Mouse (Mus musculus): ENCODE results near the gene Fscn2. TPM values are rescaled to one million over a fixed set of nuclear protein-coding genes. Genes with fewer than 3 reads are reported as not detected.
A peak's percentile ranks its signal among the peaks of the same experiment; 100 is the strongest.

The Fscn2 gene
- polyA plus RNA-seq, 1 experiment from 2014 or later: 0.64 TPM

DNA sequence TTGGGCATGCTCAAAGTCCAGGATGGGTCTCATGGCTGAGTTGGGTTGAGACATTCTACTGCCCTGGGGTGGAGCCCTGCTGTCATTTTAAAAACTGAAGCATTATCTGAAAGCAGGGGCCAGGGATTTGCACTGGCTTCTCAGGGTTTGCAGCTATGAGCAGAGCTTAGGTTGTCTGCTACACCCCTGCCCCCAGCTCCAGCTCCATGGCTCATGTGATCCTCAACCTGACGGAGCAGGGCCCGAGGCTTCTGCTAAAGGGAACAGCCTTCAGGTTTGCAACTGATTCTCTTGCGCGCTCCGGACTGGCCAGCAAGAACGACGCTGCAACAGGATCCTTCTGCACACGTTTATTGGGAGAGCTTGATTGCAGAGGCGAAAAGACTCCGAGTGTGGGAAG lies 41.2 kb upstream of the Fscn2 start:
- Histone ChIP-seq H3K4me1 (replicated peaks) (peaks cover 18% of the 10 kb centered on the region), H3K4me3 (replicated peaks) (no peak overlapping the region), H3K9ac (replicated peaks) (no peak overlapping the region), H3K9me3 (no peaks in the 10 kb centered on the region), H3K4me2 (no peak overlapping the region), H3K27ac (no peak overlapping the region), H3K36me3 (no peaks in the 10 kb centered on the region), H3K27me3 (no peaks in the 10 kb centered on the region)
- WGBS: 96% methylated on average over 10 of the region's 10 CpGs
- ATAC-seq (ENCODE audit: insufficient number of reproducible peaks, insufficient read depth, low FRiP score, low TSS enrichment, low read depth): no peak

DNA sequence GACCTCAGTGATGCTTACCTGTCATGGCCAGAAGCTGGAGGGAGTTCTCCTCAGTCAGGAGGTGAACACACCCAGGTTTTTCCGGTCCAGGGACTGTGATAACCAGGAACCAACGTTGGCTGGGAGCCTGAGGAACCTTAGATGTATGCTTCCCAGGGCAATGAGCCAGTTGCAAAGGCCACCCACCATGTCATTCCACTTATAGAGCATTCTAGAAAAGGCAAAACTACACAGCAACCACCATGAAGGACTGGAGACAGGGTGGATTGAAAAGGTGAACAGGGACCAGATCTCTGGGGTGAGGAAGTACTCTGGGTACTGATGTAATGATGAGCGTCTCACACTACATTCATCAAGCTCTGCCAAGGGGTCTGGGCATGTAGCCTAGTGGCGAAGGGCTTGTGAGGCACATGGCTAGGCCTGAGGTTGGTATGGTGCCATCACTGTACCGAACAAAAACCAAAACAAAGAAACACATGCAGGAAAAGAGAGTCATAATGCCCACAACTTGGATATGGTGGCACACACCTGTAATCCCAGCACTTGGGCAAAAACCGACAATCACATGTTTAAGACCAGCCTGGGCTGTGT lies 25.8 kb upstream of the Fscn2 start:
- H3K4me2 ChIP-seq: no peak overlapping the region
- H3K36me3 ChIP-seq: no peaks in the 10 kb centered on the region
- no peaks in the 10 kb centered on the region for H3K27me3 ChIP-seq
- H3K4me3 ChIP-seq (replicated peaks): no peak overlapping the region
- H3K27ac ChIP-seq: no peak overlapping the region
- ATAC-seq (ENCODE audit: insufficient number of reproducible peaks, insufficient read depth, low FRiP score, low TSS enrichment, low read depth): no peak
- no peaks in the 10 kb centered on the region for H3K4me1 ChIP-seq (replicated peaks)
- H3K9ac ChIP-seq (replicated peaks): no peak overlapping the region
- WGBS: 86% methylated on average over 6 of the region's 6 CpGs
- H3K9me3 ChIP-seq: 0 out of 2 replicates have a peak, but pooled peaks cover 4% of the 10 kb centered on the region

DNA sequence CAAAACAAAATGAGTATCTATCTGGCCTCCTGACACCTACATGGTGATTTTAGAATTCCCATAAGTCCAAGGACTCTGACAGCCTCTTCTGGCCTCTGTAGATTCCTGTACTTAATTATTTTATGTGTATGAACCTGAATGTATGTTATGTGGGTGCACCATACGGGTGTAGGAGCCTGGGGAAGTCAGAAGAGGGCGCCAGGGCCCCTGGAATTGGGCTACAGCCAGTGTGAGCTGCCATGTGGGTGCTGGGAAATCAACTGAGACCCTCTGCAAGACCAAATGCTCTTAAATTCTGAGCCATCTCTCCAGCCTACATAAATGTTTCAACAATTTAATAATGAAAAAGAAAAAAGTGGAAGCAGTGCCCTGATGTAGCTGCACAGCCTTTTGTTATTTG lies 23.9 kb upstream of the Fscn2 start:
- Histone ChIP-seq H3K9me3 (0 out of 2 replicates have a peak, but pooled peaks cover 4% of the 10 kb centered on the region), H3K27ac (no peak overlapping the region), H3K4me3 (replicated peaks) (no peak overlapping the region), H3K9ac (replicated peaks) (no peak overlapping the region), H3K4me2 (no peak overlapping the region), H3K27me3 (no peaks in the 10 kb centered on the region), H3K36me3 (no peaks in the 10 kb centered on the region), H3K4me1 (replicated peaks) (no peaks in the 10 kb centered on the region)
- WGBS: 34% methylated on average over 2 of the region's 2 CpGs
- ATAC-seq (ENCODE audit: insufficient number of reproducible peaks, insufficient read depth, low FRiP score, low TSS enrichment, low read depth): no peak

DNA sequence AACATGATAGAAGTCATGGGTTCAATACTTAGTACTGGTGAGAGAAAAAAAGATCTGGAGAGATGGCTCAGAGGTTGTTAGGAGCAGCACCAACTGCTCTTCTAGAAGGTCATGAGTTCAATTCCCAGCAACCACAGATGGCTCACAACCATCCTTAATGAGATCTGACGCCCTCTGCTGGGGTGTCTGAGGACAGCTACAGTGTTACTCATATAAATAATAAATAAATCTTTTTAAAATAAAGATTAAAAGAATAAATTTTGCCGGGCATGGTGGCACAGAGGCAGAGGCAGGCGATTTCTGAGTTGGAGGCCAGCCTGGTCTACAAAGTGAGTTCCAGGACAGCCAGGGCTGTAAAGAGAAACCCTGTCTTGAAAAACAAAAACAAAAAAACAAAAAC lies 22.5 kb upstream of the Fscn2 start:
- no peak for ATAC-seq (ENCODE audit: insufficient number of reproducible peaks, insufficient read depth, low FRiP score, low TSS enrichment, low read depth)
- Histone ChIP-seq H3K9me3 (0 out of 2 replicates have a peak, but pooled peaks cover 4% of the 10 kb centered on the region), H3K4me2 (no peak overlapping the region), H3K9ac (replicated peaks) (no peak overlapping the region), H3K4me1 (replicated peaks) (no peaks in the 10 kb centered on the region), H3K27ac (no peak overlapping the region), H3K4me3 (replicated peaks) (no peak overlapping the region), H3K36me3 (no peaks in the 10 kb centered on the region), H3K27me3 (no peaks in the 10 kb centered on the region)
- WGBS: 72% methylated on average over 3 of the region's 3 CpGs

DNA sequence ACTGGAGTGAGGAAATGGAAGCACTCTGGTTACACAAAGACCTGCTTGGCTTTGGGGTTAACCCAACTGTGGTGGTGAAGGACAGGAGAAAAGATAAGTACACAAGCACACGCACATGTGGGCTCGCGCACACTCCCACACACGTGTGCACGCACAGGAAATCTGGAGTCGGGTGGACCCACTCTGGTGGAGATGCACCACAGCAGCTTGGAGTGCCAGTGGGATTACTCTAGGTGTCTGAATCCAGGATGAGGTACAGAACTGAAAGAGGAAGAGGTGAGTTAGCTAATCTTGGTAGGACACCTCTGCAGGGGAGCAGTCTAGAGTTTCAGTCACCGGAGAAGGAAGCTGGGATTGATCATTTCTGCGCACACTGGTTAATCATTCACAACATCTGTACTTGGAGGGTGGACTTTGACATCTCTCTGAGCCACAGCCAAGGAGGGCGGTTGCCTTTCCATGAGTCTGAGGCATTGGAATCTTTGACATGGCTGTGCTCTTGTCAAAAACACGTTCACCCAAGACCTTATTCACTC lies 21.3 kb upstream of the Fscn2 start:
- WGBS: 91% methylated on average over 10 of the region's 10 CpGs

DNA sequence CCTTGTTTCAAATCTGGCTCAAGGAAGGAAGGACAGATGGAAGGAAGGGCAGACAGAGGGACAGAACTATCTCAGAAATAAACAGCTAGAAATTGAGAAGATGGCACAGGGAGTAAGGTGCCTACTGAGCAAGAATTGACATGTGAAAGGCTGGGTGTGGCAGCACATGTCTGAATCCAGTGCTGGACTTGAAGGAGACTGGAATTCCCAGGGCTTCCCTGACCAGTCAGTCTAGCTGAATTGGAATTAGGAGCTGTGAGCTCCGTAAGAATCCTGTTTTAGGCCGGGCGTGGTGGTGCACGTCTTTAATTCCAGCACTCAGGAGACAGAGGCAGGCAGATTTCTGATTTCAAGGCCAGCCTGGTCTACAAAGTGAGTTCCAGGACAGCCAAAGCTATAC lies 19.7 kb upstream of the Fscn2 start:
- Histone ChIP-seq H3K4me1 (replicated peaks) (peaks cover 6% of the 10 kb centered on the region), H3K9me3 (no peaks in the 10 kb centered on the region), H3K4me3 (replicated peaks) (no peak overlapping the region), H3K4me2 (no peak overlapping the region), H3K9ac (replicated peaks) (no peak overlapping the region), H3K27ac (no peak overlapping the region), H3K27me3 (no peaks in the 10 kb centered on the region), H3K36me3 (peaks cover 15% of the 10 kb centered on the region)
- ATAC-seq (ENCODE audit: insufficient number of reproducible peaks, insufficient read depth, low FRiP score, low TSS enrichment, low read depth): no peak
- WGBS: 91% methylated on average over 4 of the region's 4 CpGs

More for the DNA sequence above, 21.3 kb upstream of the Fscn2 start:
- Histone ChIP-seq H3K4me1 (replicated peaks) (peaks cover 1% of the 10 kb centered on the region; the same call in 1 of the 2 replicates), H3K9me3 (no peaks in the 10 kb centered on the region), H3K4me2 (no peak overlapping the region), H3K27ac (no peak overlapping the region), H3K36me3 (peaks cover 5% of the 10 kb centered on the region), H3K4me3 (replicated peaks) (no peak overlapping the region), H3K9ac (replicated peaks) (no peak overlapping the region), H3K27me3 (no peaks in the 10 kb centered on the region)
- ATAC-seq (ENCODE audit: insufficient number of reproducible peaks, insufficient read depth, low FRiP score, low TSS enrichment, low read depth): no peak

DNA sequence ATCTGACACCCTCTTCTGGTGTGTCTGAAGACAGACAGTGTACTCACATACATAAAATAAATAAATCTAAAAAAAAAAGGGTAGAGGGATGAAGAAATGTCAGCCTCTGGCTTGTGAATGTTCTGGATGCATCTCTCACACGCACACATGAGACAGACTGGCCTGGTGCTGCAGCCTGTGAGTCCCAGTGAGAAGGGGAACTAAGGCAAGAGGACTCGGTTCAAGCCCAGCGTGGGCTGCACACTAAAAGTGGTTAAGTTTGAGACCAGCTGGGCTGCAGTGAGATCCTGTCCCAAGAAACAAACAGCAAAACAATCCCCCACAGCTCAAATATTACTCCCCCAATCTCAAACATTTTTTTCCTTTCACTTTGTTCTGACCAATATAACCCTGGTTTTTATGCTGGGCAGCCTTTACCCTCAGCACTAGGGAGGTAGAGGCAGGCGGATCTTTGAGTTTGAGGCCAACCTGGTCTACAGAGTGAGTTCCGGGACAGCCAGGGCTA lies 18.6 kb upstream of the Fscn2 start:
- no peak for ATAC-seq (ENCODE audit: insufficient number of reproducible peaks, insufficient read depth, low FRiP score, low TSS enrichment, low read depth)
- Histone ChIP-seq H3K36me3 (peaks cover 22% of the 10 kb centered on the region), H3K27ac (no peak overlapping the region), H3K27me3 (no peaks in the 10 kb centered on the region), H3K4me2 (no peak overlapping the region), H3K9me3 (no peaks in the 10 kb centered on the region), H3K4me3 (replicated peaks) (no peak overlapping the region), H3K4me1 (replicated peaks) (peaks cover 6% of the 10 kb centered on the region), H3K9ac (replicated peaks) (no peak overlapping the region)
- 85% methylated on average over 5 of the region's 5 CpGs for WGBS

DNA sequence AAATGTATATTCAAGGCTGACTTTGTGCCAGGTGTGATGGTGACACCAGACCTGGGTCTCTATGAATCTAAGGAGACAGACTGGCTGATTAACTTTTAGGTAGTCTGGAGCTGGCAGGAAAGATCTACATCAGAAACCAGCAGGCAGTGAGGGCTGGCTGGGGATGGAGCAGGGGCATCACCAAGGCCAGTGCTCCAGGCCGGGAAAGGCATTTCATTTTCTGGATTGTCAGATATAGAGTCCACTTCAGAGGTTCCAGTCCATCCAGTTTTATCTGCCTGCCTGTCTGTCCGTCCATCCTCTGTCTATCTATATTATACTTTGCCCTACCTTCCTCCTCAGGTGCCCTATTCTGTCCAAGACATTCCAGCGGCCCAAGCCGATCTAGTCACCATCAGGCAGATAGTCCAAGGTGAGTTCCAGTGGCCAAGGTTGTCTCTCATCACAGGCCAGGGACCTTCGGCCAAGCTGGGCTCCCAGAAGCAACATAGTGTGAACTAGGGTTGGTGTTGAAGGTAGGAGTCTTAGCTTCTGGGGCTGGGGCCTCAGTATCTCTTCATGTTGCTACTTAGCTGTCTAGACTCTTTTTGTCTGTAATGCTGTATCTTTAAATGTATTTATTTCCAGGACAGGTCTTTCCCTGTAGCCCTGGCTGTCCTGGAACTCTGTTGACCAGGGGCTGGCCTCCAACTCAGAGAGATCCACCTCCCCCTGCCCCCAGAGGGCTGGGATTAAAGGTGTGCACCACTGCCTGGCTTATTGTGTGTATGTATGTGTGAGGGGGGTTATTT lies 17.6 kb upstream of the Fscn2 start:
- Histone ChIP-seq H3K27me3 (no peaks in the 10 kb centered on the region), H3K9me3 (no peaks in the 10 kb centered on the region), H3K9ac (replicated peaks) (no peak overlapping the region), H3K36me3 (peaks cover 22% of the 10 kb centered on the region), H3K4me1 (replicated peaks) (peaks cover 6% of the 10 kb centered on the region), H3K4me3 (replicated peaks) (no peak overlapping the region), H3K27ac (peak overlapping the region; percentile 75), H3K4me2 (no peak overlapping the region)
- no peak for ATAC-seq (ENCODE audit: insufficient number of reproducible peaks, insufficient read depth, low FRiP score, low TSS enrichment, low read depth)
- 68% methylated on average over 5 of the region's 5 CpGs for WGBS

DNA sequence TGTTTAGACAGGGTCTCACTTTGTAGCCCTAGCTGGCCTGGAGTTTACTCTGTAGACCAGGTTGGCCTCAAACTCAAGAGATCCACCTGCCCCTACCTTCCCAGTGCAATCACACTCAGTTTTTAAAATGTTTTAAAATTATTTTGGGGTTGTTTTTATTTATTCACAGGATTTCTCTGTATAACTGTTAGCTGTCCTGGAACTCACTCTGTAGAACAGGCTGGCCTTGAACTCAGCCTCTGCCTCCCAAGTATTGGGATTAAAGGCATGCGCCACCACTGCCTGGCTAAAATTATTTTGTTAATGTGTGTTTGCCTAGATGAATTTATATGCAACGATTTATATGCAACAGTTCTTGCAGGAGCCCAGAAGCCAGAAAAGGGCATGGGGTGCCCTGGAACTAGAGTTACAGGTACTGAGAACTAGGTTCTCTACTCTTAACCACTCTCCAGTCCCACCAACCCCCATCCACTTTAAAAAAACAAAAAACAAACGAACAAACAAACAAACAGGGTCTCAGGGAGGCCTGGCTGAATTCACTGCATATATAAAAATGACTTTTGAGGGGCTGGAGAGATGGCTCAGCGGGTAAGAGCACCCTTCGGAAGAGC lies 16.9 kb upstream of the Fscn2 start:
- Histone ChIP-seq H3K4me3 (replicated peaks) (no peak overlapping the region), H3K27me3 (no peaks in the 10 kb centered on the region), H3K9me3 (no peaks in the 10 kb centered on the region), H3K36me3 (peaks cover 22% of the 10 kb centered on the region), H3K4me2 (no peak overlapping the region), H3K4me1 (replicated peaks) (peaks cover 10% of the 10 kb centered on the region), H3K9ac (replicated peaks) (no peak overlapping the region), H3K27ac (peak overlapping the region; percentile 75)
- no peak for ATAC-seq (ENCODE audit: insufficient number of reproducible peaks, insufficient read depth, low FRiP score, low TSS enrichment, low read depth)
- 57% methylated on average over 5 of the region's 5 CpGs for WGBS

DNA sequence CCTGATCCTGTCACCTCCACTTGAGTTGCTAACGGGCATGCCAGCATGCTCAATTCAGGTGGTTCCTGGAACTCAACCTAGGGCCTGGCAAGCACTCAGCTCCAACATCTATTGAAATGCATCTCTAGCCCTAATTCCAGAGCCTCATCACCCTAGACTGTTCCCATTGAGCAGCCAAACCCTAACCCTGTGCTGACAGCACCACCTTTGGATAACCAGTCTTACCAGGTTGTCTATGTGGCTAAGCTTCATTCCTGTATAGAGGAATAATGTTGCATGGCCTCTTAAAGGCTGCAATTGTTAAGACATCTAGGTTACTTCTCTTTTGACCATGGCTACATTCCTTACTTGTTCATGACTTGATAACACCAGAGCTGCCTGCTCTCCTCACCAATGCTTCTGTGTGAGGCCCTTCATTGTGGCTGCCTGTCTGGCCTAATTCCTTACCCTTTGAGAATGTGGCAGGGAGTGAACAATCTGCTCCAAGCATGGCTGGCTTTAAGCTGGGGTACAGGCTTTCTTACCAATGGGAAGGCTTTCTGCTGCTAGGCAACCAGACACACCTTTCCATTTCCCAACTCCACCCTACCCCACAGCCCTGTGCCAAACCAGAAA lies 16.2 kb upstream of the Fscn2 start:
- Histone ChIP-seq H3K36me3 (peaks cover 22% of the 10 kb centered on the region), H3K27ac (peak overlapping the region; percentile 64), H3K9me3 (no peaks in the 10 kb centered on the region), H3K9ac (replicated peaks) (peak overlapping the region; percentile 40; the same call in 1 of the 2 replicates), H3K4me1 (replicated peaks) (peaks cover 14% of the 10 kb centered on the region), H3K4me2 (peak overlapping the region; percentile 52), H3K27me3 (no peaks in the 10 kb centered on the region), H3K4me3 (replicated peaks) (peak overlapping the region; percentile 27)
- WGBS: 34% methylated on average over 1 of the region's 1 CpGs
- ATAC-seq (ENCODE audit: insufficient number of reproducible peaks, insufficient read depth, low FRiP score, low TSS enrichment, low read depth): no peak
